Mouse (Mus musculus): ENCODE results near the gene Casp14.
"Not testable (repeated sequence)": the region's sequence is repeated elsewhere in the genome, so short reads cannot be mapped to it uniquely, and the experiment has no call there.

Casp14 gene

DNA sequence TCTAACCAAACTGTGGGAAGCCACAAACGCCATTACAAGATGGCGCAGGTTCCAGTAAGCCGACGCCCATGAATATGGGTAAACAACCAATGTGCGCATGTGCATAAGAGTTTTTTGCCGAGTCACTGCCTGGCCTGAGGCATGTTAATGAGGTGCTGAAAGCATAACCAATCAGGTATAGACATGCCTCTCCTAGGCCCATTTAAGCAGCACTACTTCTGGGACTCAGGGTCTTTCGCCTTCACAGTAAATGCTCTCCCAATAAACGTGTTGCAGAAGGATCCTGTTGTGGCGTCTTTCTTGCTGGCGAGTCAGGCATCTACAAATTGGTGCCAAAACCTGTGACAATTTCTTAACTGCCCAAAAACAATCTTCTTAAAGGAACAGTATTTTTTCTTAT lies 51.4 kb downstream of the Casp14 start:
- not testable (repeated sequence) for DNase-seq

DNA sequence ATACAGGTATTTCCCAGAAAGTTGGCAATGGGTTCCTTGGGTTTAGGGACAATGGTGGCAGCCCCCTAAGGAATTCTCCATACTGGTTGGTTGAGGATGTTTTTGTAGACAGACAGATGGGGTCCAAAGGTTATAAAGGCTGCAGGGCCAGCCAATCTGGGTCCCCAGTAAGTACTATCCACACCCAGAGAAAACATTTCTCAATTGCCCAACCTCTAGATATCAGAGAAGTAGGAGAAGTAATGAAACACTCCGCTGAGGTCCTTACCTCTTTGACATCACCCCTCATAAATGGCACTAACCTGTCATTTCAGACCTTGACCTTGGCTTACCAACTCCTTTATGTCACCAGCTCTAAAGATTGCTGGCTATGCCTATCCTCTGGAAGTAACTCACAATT lies 53.5 kb downstream of the Casp14 start:
- DNase-seq, result no peak

All from cerebellum, adult 9-10 months (tissue).